Mouse (Mus musculus) liver, embryonic 11.5 days (tissue): Measurements from ENCODE around the gene Slc7a6os. TPM values are rescaled to one million over a fixed set of nuclear protein-coding genes. Genes with fewer than 3 reads are reported as not detected.

Experiments
- ATAC-seq: fragments of 200-750 bp; cut with Nextera tagmentation; replicated peaks from 2 replicates; pipeline ENCODE4 v1.8.0; 2017; ENCODE audit warnings: moderate number of reproducible peaks, mild to moderate bottlenecking, moderate TSS enrichment, moderate library complexity; ENCODE audit not compliant: low FRiP score
- DNase-seq: peaks from one replicate; pipeline ENCODE4 v3.0.0-alpha.2; 2017; ENCODE audit warnings: low spot score
- H3K27ac ChIP-seq: fragments of 300-500 bp; sonication (generic); 2 replicates; pipeline ENCODE4 v1.5.1; 2014; ENCODE audit warnings: mild to moderate bottlenecking, low read depth, low read length, control low read depth
- H3K27me3 ChIP-seq: fragments of 300-500 bp; sonication (generic); replicated peaks from 2 replicates; pipeline ENCODE4 v1.6.1; 2014; ENCODE audit warnings: low read length, mixed read lengths; ENCODE audit not compliant: control insufficient read depth, insufficient read depth
- H3K36me3 ChIP-seq: fragments of 300-500 bp; sonication (generic); 2 replicates; pipeline ENCODE4 v1.6.1; 2014; ENCODE audit warnings: mild to moderate bottlenecking, low read length, moderate library complexity, mixed read lengths; ENCODE audit not compliant: control insufficient read depth, insufficient read depth
- H3K4me1 ChIP-seq: fragments of 300-500 bp; sonication (generic); replicated peaks from 2 replicates; pipeline ENCODE4 v1.6.1; 2014; ENCODE audit warnings: low read length, mixed read lengths; ENCODE audit not compliant: control insufficient read depth, insufficient read depth
- H3K4me2 ChIP-seq: fragments of 300-500 bp; sonication (generic); 2 replicates; pipeline ENCODE4 v1.6.1; 2014; ENCODE audit warnings: mild to moderate bottlenecking, control low read depth, moderate library complexity
- H3K4me3 ChIP-seq: fragments of 300-500 bp; sonication (generic); 2 replicates; pipeline ENCODE4 v1.5.1; 2014; ENCODE audit warnings: low read depth, low read length, control low read depth
- H3K9ac ChIP-seq: fragments of 300-500 bp; sonication (generic); 2 replicates; pipeline ENCODE4 v1.6.1; 2014; ENCODE audit warnings: low read depth, low read length, control low read depth
- H3K9me3 ChIP-seq: fragments of 300-500 bp; sonication (generic); 2 replicates; pipeline ENCODE4 v1.6.1; 2016; ENCODE audit warnings: low read length, inconsistent platforms, mixed read lengths; ENCODE audit not compliant: control insufficient read depth
- WGBS: fragments of 180-500 bp; shearing (Covaris S2); extraction: QIAGEN DNeasy Blood & Tissue Kit; methylation state at CpG from one replicate; pipeline ENCODE4 v1.1.7; 2014; 5-methylcytosine and 5-hydroxymethylcytosine counted together
- polyA plus RNA-seq: library from polyadenylated mRNA; unstranded; fragments of >200 nt; fragmentation: Nextera tagmentation; extraction: Ambion mirVana; gene quantifications from 2 replicates; pipeline ENCODE4 v1.2.1, GENCODE M21; 2014

Gene Slc7a6os
- polyA plus RNA-seq: 34.8 and 36.5 TPM in 2 replicates

DNA sequence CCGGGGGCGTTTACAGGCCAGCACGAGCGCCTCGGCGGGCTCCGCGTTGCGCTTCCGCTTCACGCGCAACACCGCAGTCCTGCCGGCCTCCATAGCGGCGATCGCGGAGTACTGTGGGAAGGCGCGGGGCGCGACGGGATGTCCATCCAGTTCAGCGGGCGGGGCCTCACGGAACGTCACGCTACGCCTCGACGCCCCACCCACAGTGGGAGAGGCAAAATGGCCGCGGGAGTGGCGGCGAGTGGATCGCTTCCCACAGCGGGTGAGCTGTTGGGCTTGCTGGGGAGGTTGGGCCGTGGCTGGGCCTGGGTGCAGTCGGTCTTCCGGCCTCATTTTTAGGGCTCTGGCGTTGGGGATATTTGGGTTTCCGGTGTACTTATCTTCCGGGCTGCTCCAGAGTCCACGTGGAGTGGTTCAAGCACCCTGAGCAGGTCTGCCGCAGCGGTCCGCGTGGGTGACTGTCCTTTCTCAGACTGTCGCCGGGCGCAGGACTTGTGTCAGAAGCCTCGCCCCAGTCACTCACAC is at the start of gene Slc7a6os, which contains the start of gene Prmt7:
Gene Slc7a6os, minus strand, starts transcription at position 115 of the 525 bp plus-strand sequence.
Gene Prmt7, plus strand, starts transcription at position 116 of the 525 bp plus-strand sequence.
- under 1% methylated on average over 52 of the region's 52 CpGs for WGBS
- Histone ChIP-seq H3K4me2 (peak within 1 kb of the TSS; percentile 79), H3K36me3 (peaks cover 28% of the 10 kb centered on the region), H3K27me3 (no peaks in the 10 kb centered on the region), H3K9ac (peak within 1 kb of the TSS; percentile 96), H3K27ac (peak within 1 kb of the TSS; percentile 85), H3K4me1 (peaks cover 13% of the 10 kb centered on the region; the same call in 1 of the 2 replicates), H3K4me3 (peak within 1 kb of the TSS; percentile 94), H3K9me3 (no peaks in the 10 kb centered on the region)
- DNase-seq (peak; percentile 90), ATAC-seq (peak; percentile 95)

DNA sequence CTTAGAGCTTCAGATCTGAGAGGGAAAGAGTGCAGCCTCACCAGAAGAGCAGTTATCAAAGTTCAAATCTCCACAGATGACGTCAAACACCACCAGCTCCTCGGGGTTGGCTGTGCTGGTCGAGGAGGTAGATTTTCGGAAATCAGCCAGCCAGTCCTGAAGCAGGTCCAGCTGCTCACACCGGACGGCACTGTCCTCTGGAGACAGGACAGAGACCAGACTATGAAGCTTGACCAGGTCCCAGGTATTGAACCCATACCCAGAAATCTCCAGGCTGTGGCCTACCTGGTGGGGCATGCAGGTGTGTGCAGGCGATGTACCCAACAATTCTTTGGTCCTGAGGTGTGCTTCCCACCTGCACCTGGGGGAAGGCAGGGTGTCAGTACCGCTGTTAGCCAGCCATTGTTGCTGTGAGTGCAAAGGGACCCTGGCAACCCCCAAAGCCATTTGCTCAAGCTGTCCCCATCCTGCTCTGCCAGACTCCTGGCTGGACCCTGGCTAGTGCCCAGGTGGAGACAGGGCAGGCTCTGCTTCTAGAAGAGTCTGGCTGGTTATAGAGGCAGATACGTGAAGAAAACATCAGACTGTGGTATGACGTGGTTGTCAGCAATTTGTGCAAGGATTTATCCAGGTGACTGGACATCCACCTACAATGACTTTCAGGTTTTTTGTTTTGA is 49.0 kb upstream of the Slc7a6os start:
- no peak for ATAC-seq
- Histone ChIP-seq H3K27me3 (no peaks in the 10 kb centered on the region), H3K4me1 (no peaks in the 10 kb centered on the region), H3K4me3 (no peak overlapping the region), H3K9me3 (no peaks in the 10 kb centered on the region), H3K9ac (no peak overlapping the region), H3K27ac (no peak overlapping the region), H3K4me2 (no peak overlapping the region), H3K36me3 (no peaks in the 10 kb centered on the region; the same call in 1 of the 2 replicates)
- WGBS: 86% methylated on average over 10 of the region's 10 CpGs
- no peak for DNase-seq

- 19% methylated on average over 1 of the region's 1 CpGs for whole genome bisulfite sequencing
These were observed 47.4 kb upstream of the Slc7a6os start for GRCm38 (mm10) chr8:106258169-106258568.

DNA sequence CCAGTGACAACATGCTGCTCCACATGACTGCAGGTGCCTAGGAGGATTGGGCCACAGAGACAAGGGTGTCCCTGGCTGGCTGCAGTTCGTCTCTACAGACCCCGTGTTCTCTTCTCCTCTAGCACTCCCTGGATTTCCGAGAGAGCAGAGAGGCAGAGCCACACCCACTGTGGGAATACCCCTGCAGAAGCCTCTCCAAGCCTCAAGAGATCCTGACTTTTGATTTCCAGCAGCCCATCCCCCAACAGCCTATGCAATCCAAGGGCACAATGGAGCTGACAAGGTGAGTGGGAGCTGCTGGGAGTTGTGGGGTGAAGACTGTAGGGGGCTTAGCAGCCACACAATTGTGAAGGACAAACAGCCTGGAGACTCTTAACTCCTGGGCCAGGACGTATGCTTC is 39.5 kb upstream of the Slc7a6os start:
- Histone ChIP-seq H3K4me1 (no peaks in the 10 kb centered on the region), H3K27ac (no peak overlapping the region), H3K27me3 (no peaks in the 10 kb centered on the region), H3K9me3 (no peaks in the 10 kb centered on the region), H3K9ac (no peak overlapping the region), H3K36me3 (peaks cover 36% of the 10 kb centered on the region), H3K4me3 (no peak overlapping the region), H3K4me2 (no peak overlapping the region)
- WGBS: 75% methylated on average over 4 of the region's 4 CpGs
- DNase-seq: no peak
- ATAC-seq: no peak

More at GRCm38 (mm10) chr8:106258169-106258568, 47.4 kb upstream of the Slc7a6os start:
- Histone ChIP-seq H3K36me3 (peaks cover 6% of the 10 kb centered on the region; the same call in 1 of the 2 replicates), H3K27ac (no peak overlapping the region), H3K9me3 (no peaks in the 10 kb centered on the region), H3K4me1 (no peaks in the 10 kb centered on the region), H3K4me2 (no peak overlapping the region), H3K4me3 (no peak overlapping the region), H3K9ac (no peak overlapping the region), H3K27me3 (no peaks in the 10 kb centered on the region)
- no peak for ATAC-seq
- no peak for DNase-seq

DNA sequence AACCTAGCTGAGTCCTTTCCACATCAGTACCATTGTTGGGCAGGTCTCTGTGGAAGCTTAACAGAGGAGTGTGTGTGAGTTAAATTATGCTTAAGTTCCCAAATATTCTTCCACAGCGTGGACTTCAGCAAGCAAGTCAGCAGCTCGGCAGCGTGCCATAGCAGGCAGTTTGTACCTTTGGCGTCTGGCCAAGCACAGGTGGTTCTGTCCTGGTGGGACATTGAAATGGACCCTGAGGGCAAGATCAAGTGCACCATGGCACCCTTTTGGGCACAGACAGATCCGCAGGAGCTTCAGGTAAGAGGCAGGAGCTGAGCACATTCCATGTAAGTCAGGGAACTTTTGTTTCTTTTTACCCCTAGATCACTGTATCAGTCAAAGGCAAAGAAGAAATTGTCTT is 26.4 kb upstream of the Slc7a6os start:
- peaks cover 11% of the 10 kb centered on the region for H3K36me3 ChIP-seq
- ATAC-seq: no peak

GRCm38 (mm10) chr8:106234567-106235261 is 24.0 kb upstream of the Slc7a6os start:
- Histone ChIP-seq H3K4me1 (no peaks in the 10 kb centered on the region), H3K36me3 (peaks cover 13% of the 10 kb centered on the region), H3K4me2 (no peak overlapping the region), H3K4me3 (no peak overlapping the region), H3K9me3 (no peaks in the 10 kb centered on the region), H3K27ac (no peak overlapping the region), H3K9ac (no peak overlapping the region), H3K27me3 (no peaks in the 10 kb centered on the region)
- WGBS: 92% methylated on average over 17 of the region's 17 CpGs
- DNase-seq (no peak), ATAC-seq (no peak)

More for the DNA sequence above, 26.4 kb upstream of the Slc7a6os start:
- Histone ChIP-seq H3K4me2 (no peak overlapping the region), H3K4me1 (no peaks in the 10 kb centered on the region), H3K27me3 (no peaks in the 10 kb centered on the region), H3K4me3 (no peak overlapping the region), H3K9me3 (no peaks in the 10 kb centered on the region), H3K9ac (no peak overlapping the region), H3K27ac (no peak overlapping the region)
- DNase-seq: no peak
- 89% methylated on average over 5 of the region's 5 CpGs for WGBS

DNA sequence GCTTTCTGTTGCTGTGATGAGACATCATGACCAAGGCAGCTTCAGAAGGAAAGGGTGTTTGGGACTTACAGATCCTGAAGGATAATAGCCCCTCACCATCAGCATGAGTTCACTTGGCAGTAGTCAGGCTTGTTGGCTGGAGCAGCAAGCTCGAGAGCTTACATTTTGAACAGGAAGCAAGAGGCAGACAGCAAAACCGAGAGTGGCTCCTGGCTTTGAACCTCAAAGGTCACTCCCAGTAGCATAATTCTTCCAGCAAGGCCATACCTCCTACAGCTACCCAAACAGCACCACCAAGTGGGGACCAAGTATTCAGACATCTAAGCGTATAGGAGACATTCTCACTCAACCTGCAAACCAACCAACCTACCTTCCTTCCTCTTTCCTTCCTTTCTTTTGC is 22.0 kb upstream of the Slc7a6os start:
- Histone ChIP-seq H3K27me3 (no peaks in the 10 kb centered on the region), H3K9me3 (no peaks in the 10 kb centered on the region), H3K27ac (no peak overlapping the region), H3K4me3 (no peak overlapping the region), H3K9ac (no peak overlapping the region), H3K4me1 (no peaks in the 10 kb centered on the region), H3K36me3 (peaks cover 26% of the 10 kb centered on the region), H3K4me2 (no peak overlapping the region)
- DNase-seq: no peak
- no peak for ATAC-seq
- 73% methylated on average over 3 of the region's 3 CpGs for WGBS

- ATAC-seq (no peak), DNase-seq (no peak)
- Histone ChIP-seq H3K27ac (no peak overlapping the region), H3K4me1 (no peaks in the 10 kb centered on the region), H3K36me3 (peaks cover 23% of the 10 kb centered on the region), H3K9ac (no peak overlapping the region), H3K4me2 (no peak overlapping the region), H3K27me3 (no peaks in the 10 kb centered on the region), H3K9me3 (no peaks in the 10 kb centered on the region), H3K4me3 (no peak overlapping the region)
- 86% methylated on average over 7 of the region's 7 CpGs for WGBS
These were observed 20.8 kb upstream of the Slc7a6os start for GRCm38 (mm10) chr8:106231536-106231935.
